Mouse (Mus musculus): Measurements from ENCODE around the gene Tspan5. TPM values are rescaled to one million over a fixed set of nuclear protein-coding genes. Genes with fewer than 3 reads are reported as not detected.

Gene Tspan5
- polyA plus RNA-seq, 1 experiment from 2014 or later, result 12.5 TPM

- Histone ChIP-seq H3K4me1 (replicated peaks; ENCODE audit: control insufficient read depth, insufficient read depth, low read length) (no peaks in the 10 kb centered on the region), H3K27me3 (replicated peaks; ENCODE audit: control insufficient read depth, insufficient read depth, low read length) (no peaks in the 10 kb centered on the region), H3K9me3 (ENCODE audit: control insufficient read depth, low read length) (no peaks in the 10 kb centered on the region), H3K27ac (ENCODE audit: low read depth, low read length) (no peak overlapping the region), H3K4me3 (ENCODE audit: low read depth, low read length) (no peak overlapping the region), H3K36me3 (ENCODE audit: control insufficient read depth, insufficient read depth, low read length) (no peaks in the 10 kb centered on the region), H3K4me2 (no peak overlapping the region), H3K9ac (ENCODE audit: low read depth, low read length) (no peak overlapping the region)
- 86% methylated on average over 2 of the region's 2 CpGs for WGBS
- ATAC-seq (replicated peaks; ENCODE audit: low FRiP score), result no peak
- DNase-seq (ENCODE audit: low spot score), result no peak
Observed at GRCm38 (mm10) chr3:138909313-138909712, 167.3 kb downstream of the Tspan5 start.

- H3K36me3 ChIP-seq (ENCODE audit: control insufficient read depth, insufficient read depth, low read length), result no peaks in the 10 kb centered on the region
- 81% methylated on average over 8 of the region's 8 CpGs for WGBS
- no peak for DNase-seq (ENCODE audit: low spot score)
Observed at GRCm38 (mm10) chr3:138912504-138912903, 170.5 kb downstream of the Tspan5 start.

GRCm38 (mm10) chr3:138914626-138915288 is 172.8 kb downstream of the Tspan5 start:
- Histone ChIP-seq H3K9ac (ENCODE audit: low read depth, low read length) (no peak overlapping the region), H3K9me3 (ENCODE audit: control insufficient read depth, low read length) (no peaks in the 10 kb centered on the region), H3K4me1 (replicated peaks; ENCODE audit: control insufficient read depth, insufficient read depth, low read length) (no peaks in the 10 kb centered on the region), H3K27ac (ENCODE audit: low read depth, low read length) (no peak overlapping the region), H3K36me3 (ENCODE audit: control insufficient read depth, insufficient read depth, low read length) (no peaks in the 10 kb centered on the region), H3K4me3 (ENCODE audit: low read depth, low read length) (no peak overlapping the region), H3K27me3 (replicated peaks; ENCODE audit: control insufficient read depth, insufficient read depth, low read length) (no peaks in the 10 kb centered on the region), H3K4me2 (no peak overlapping the region)
- ATAC-seq (replicated peaks; ENCODE audit: low FRiP score) (no peak), DNase-seq (ENCODE audit: low spot score) (no peak)
- WGBS, result 65% methylated on average over 8 of the region's 8 CpGs

More at GRCm38 (mm10) chr3:138912504-138912903, 170.5 kb downstream of the Tspan5 start:
- no peak overlapping the region for H3K4me2 ChIP-seq
- H3K4me3 ChIP-seq (ENCODE audit: low read depth, low read length), result no peak overlapping the region
- H3K9ac ChIP-seq (ENCODE audit: low read depth, low read length), result no peak overlapping the region
- ATAC-seq (replicated peaks; ENCODE audit: low FRiP score), result no peak
- H3K9me3 ChIP-seq (ENCODE audit: control insufficient read depth, low read length), result no peaks in the 10 kb centered on the region
- no peak overlapping the region for H3K27ac ChIP-seq (ENCODE audit: low read depth, low read length)
- H3K27me3 ChIP-seq (replicated peaks; ENCODE audit: control insufficient read depth, insufficient read depth, low read length), result no peaks in the 10 kb centered on the region
- no peaks in the 10 kb centered on the region for H3K4me1 ChIP-seq (replicated peaks; ENCODE audit: control insufficient read depth, insufficient read depth, low read length)

DNA sequence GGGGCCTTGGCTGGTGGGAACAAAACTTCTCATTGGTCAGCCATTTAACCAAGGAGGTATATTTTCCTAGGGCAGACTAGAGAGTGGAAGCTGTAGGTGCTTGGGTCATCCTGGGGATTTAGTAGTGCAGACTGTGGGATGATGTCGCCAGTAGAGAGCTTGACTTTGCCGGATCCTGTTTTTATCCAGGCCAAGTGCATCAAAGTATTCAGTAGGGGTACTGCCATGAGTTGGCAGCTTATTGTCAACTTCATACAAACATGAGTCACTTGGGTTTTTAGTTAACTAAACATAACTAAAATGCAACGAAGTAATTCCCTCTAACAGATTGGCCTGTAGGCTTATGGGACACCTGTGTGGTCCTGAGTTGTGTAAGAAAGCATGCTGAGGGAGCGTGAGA is 174.6 kb downstream of the Tspan5 start:
- ATAC-seq (replicated peaks; ENCODE audit: low FRiP score) (no peak), DNase-seq (ENCODE audit: low spot score) (no peak)
- WGBS, result 84% methylated on average over 4 of the region's 4 CpGs
- H3K4me3 ChIP-seq (ENCODE audit: low read depth, low read length), result no peak overlapping the region
- H3K4me1 ChIP-seq (replicated peaks; ENCODE audit: control insufficient read depth, insufficient read depth, low read length), result no peaks in the 10 kb centered on the region
- H3K27ac ChIP-seq (ENCODE audit: low read depth, low read length), result no peak overlapping the region
- no peaks in the 10 kb centered on the region for H3K27me3 ChIP-seq (replicated peaks; ENCODE audit: control insufficient read depth, insufficient read depth, low read length)
- H3K36me3 ChIP-seq (ENCODE audit: control insufficient read depth, insufficient read depth, low read length), result no peaks in the 10 kb centered on the region
- no peaks in the 10 kb centered on the region for H3K9me3 ChIP-seq (ENCODE audit: control insufficient read depth, low read length)
- no peak overlapping the region for H3K4me2 ChIP-seq
- no peak overlapping the region for H3K9ac ChIP-seq (ENCODE audit: low read depth, low read length)

- Histone ChIP-seq H3K4me1 (replicated peaks; ENCODE audit: control insufficient read depth, insufficient read depth, low read length) (no peaks in the 10 kb centered on the region), H3K27ac (ENCODE audit: low read depth, low read length) (no peak overlapping the region), H3K9me3 (ENCODE audit: control insufficient read depth, low read length) (no peaks in the 10 kb centered on the region), H3K4me3 (ENCODE audit: low read depth, low read length) (no peak overlapping the region), H3K36me3 (ENCODE audit: control insufficient read depth, insufficient read depth, low read length) (no peaks in the 10 kb centered on the region), H3K9ac (ENCODE audit: low read depth, low read length) (no peak overlapping the region), H3K4me2 (no peak overlapping the region), H3K27me3 (replicated peaks; ENCODE audit: control insufficient read depth, insufficient read depth, low read length) (no peaks in the 10 kb centered on the region)
- ATAC-seq (replicated peaks; ENCODE audit: low FRiP score) (no peak), DNase-seq (ENCODE audit: low spot score) (no peak)
- 78% methylated on average over 4 of the region's 4 CpGs for WGBS
Observed at GRCm38 (mm10) chr3:138917016-138917415, 175.0 kb downstream of the Tspan5 start.

- Histone ChIP-seq H3K27me3 (replicated peaks; ENCODE audit: control insufficient read depth, insufficient read depth, low read length) (no peaks in the 10 kb centered on the region), H3K9me3 (ENCODE audit: control insufficient read depth, low read length) (no peaks in the 10 kb centered on the region), H3K27ac (ENCODE audit: low read depth, low read length) (no peak overlapping the region), H3K9ac (ENCODE audit: low read depth, low read length) (no peak overlapping the region), H3K4me2 (no peak overlapping the region), H3K4me1 (replicated peaks; ENCODE audit: control insufficient read depth, insufficient read depth, low read length) (no peaks in the 10 kb centered on the region), H3K4me3 (ENCODE audit: low read depth, low read length) (no peak overlapping the region), H3K36me3 (ENCODE audit: control insufficient read depth, insufficient read depth, low read length) (no peaks in the 10 kb centered on the region)
- WGBS, result 70% methylated on average over 4 of the region's 4 CpGs
- ATAC-seq (replicated peaks; ENCODE audit: low FRiP score) (no peak), DNase-seq (ENCODE audit: low spot score) (no peak)
Observed at GRCm38 (mm10) chr3:138918241-138918640, 176.2 kb downstream of the Tspan5 start.

GRCm38 (mm10) chr3:138926161-138926560 is 184.2 kb downstream of the Tspan5 start:
- Histone ChIP-seq H3K27me3 (replicated peaks; ENCODE audit: control insufficient read depth, insufficient read depth, low read length) (no peaks in the 10 kb centered on the region), H3K27ac (ENCODE audit: low read depth, low read length) (no peak overlapping the region), H3K9me3 (ENCODE audit: control insufficient read depth, low read length) (no peaks in the 10 kb centered on the region), H3K9ac (ENCODE audit: low read depth, low read length) (no peak overlapping the region), H3K36me3 (ENCODE audit: control insufficient read depth, insufficient read depth, low read length) (peaks cover 2% of the 10 kb centered on the region), H3K4me3 (ENCODE audit: low read depth, low read length) (no peak overlapping the region), H3K4me1 (replicated peaks; ENCODE audit: control insufficient read depth, insufficient read depth, low read length) (no peaks in the 10 kb centered on the region), H3K4me2 (no peak overlapping the region)
- ATAC-seq (replicated peaks; ENCODE audit: low FRiP score) (no peak), DNase-seq (ENCODE audit: low spot score) (no peak)
- 89% methylated on average over 8 of the region's 8 CpGs for WGBS

GRCm38 (mm10) chr3:138927437-138927836 is 185.4 kb downstream of the Tspan5 start:
- H3K4me1 ChIP-seq (replicated peaks; ENCODE audit: control insufficient read depth, insufficient read depth, low read length), result no peaks in the 10 kb centered on the region
- ATAC-seq (replicated peaks; ENCODE audit: low FRiP score) (no peak), DNase-seq (ENCODE audit: low spot score) (no peak)
- no peak overlapping the region for H3K9ac ChIP-seq (ENCODE audit: low read depth, low read length)
- no peaks in the 10 kb centered on the region for H3K9me3 ChIP-seq (ENCODE audit: control insufficient read depth, low read length)
- H3K4me3 ChIP-seq (ENCODE audit: low read depth, low read length), result no peak overlapping the region
- H3K36me3 ChIP-seq (ENCODE audit: control insufficient read depth, insufficient read depth, low read length), result peaks cover 2% of the 10 kb centered on the region
- no peak overlapping the region for H3K4me2 ChIP-seq
- H3K27me3 ChIP-seq (replicated peaks; ENCODE audit: control insufficient read depth, insufficient read depth, low read length), result no peaks in the 10 kb centered on the region
- whole genome bisulfite sequencing, result 92% methylated on average over 4 of the region's 4 CpGs
- H3K27ac ChIP-seq (ENCODE audit: low read depth, low read length), result no peak overlapping the region

GRCm38 (mm10) chr3:138936780-138937179 is 194.8 kb downstream of the Tspan5 start:
- Histone ChIP-seq H3K27me3 (replicated peaks; ENCODE audit: control insufficient read depth, insufficient read depth, low read length) (no peaks in the 10 kb centered on the region), H3K36me3 (ENCODE audit: control insufficient read depth, insufficient read depth, low read length) (peaks cover 11% of the 10 kb centered on the region), H3K4me1 (replicated peaks; ENCODE audit: control insufficient read depth, insufficient read depth, low read length) (no peaks in the 10 kb centered on the region), H3K4me2 (no peak overlapping the region), H3K9ac (ENCODE audit: low read depth, low read length) (no peak overlapping the region), H3K27ac (ENCODE audit: low read depth, low read length) (no peak overlapping the region), H3K9me3 (ENCODE audit: control insufficient read depth, low read length) (no peaks in the 10 kb centered on the region), H3K4me3 (ENCODE audit: low read depth, low read length) (no peak overlapping the region)
- 85% methylated on average over 8 of the region's 8 CpGs for WGBS
- ATAC-seq (replicated peaks; ENCODE audit: low FRiP score) (no peak), DNase-seq (ENCODE audit: low spot score) (no peak)

Measured in liver, embryonic 11.5 days (tissue).